Mouse (Mus musculus) brain, embryonic 14.5 days (tissue): ENCODE results near the gene Ppm1n. TPM values are rescaled to one million over a fixed set of nuclear protein-coding genes. Genes with fewer than 3 reads are reported as not detected.

Experiments used
- DNase-seq: peaks from one replicate; pipeline ENCODE4 v3.0.0-alpha.2; 2011; ENCODE audit warnings: low read depth
- CTCF ChIP-seq: fragments of 200-500 bp; IDR thresholded peaks from 2 replicates; pipeline ENCODE4 v1.5.1; 2012; ENCODE audit warnings: inconsistent platforms, mild to moderate bottlenecking, moderate library complexity, borderline replicate concordance; ENCODE audit not compliant: insufficient read depth, insufficient read length; ENCODE audit errors: extremely low read depth
- POLR2A ChIP-seq: fragments of 200-500 bp; IDR thresholded peaks from 2 replicates; pipeline ENCODE4 v1.6.1; 2012; ENCODE audit warnings: mild to moderate bottlenecking, inconsistent platforms, borderline replicate concordance; ENCODE audit not compliant: poor library complexity, insufficient read depth, insufficient read length, severe bottlenecking; ENCODE audit errors: extremely low read depth
- polyA plus RNA-seq: library from polyadenylated mRNA; depleted of rRNA; stranded (reverse); fragments of >200 nt; gene quantifications from 2 replicates; pipeline ENCODE4 v1.2.3, GENCODE M21; 2012

The Ppm1n gene
- polyA plus RNA-seq, 1 experiment: 1.1 TPM

GRCm38 (mm10) chr7:19318201-19318600 is 38.3 kb upstream of the Ppm1n start:
- no peak for DNase-seq
- no peak for TF ChIP-seq POLR2A

- DNase-seq: no peak
- TF ChIP-seq POLR2A: no peak
- TF ChIP-seq CTCF: no peak
Observed at GRCm38 (mm10) chr7:19316451-19317161, 36.7 kb upstream of the Ppm1n start.

- TF ChIP-seq CTCF: no peak
- TF ChIP-seq POLR2A: no peak
- no peak for DNase-seq
Observed at GRCm38 (mm10) chr7:19314033-19314432, 34.2 kb upstream of the Ppm1n start.

GRCm38 (mm10) chr7:19311991-19312390 is 32.1 kb upstream of the Ppm1n start:
- no peak for TF ChIP-seq POLR2A
- no peak for TF ChIP-seq CTCF
- DNase-seq: no peak

GRCm38 (mm10) chr7:19309884-19310641 is 30.2 kb upstream of the Ppm1n start, which contains the start of gene Fosb:
Gene Fosb, minus strand, starts transcription at chr7:19310051.
- DNase-seq: peak; percentile 98
- no peak for TF ChIP-seq POLR2A
- peak; percentile 58 for TF ChIP-seq CTCF

- TF ChIP-seq CTCF: no peak
- TF ChIP-seq POLR2A: no peak
- DNase-seq: no peak
Observed at GRCm38 (mm10) chr7:19309278-19309883, 29.5 kb upstream of the Ppm1n start.

GRCm38 (mm10) chr7:19308454-19309277 is 28.8 kb upstream of the Ppm1n start:
- TF ChIP-seq POLR2A (no peak), CTCF (peak; percentile 4; the same call in 1 of the 2 replicates)
- peak; percentile 97 for DNase-seq

GRCm38 (mm10) chr7:19307739-19308453 is 28.0 kb upstream of the Ppm1n start:
- TF ChIP-seq CTCF (no peak), POLR2A (no peak)
- peak; percentile 74 for DNase-seq

- DNase-seq: no peak
- TF ChIP-seq POLR2A: no peak
- TF ChIP-seq CTCF: no peak
Observed at GRCm38 (mm10) chr7:19306819-19307738, 27.2 kb upstream of the Ppm1n start.

GRCm38 (mm10) chr7:19305796-19306765 is 26.2 kb upstream of the Ppm1n start:
- DNase-seq: no peak
- no peak for TF ChIP-seq CTCF
- no peak for TF ChIP-seq POLR2A

- DNase-seq: no peak
- TF ChIP-seq CTCF (no peak), POLR2A (no peak)
Observed at GRCm38 (mm10) chr7:19305413-19305735, 25.5 kb upstream of the Ppm1n start.
